Comparison of ENCODE assay signal across 32 mouse cellular contexts in the genomic region with DNA sequence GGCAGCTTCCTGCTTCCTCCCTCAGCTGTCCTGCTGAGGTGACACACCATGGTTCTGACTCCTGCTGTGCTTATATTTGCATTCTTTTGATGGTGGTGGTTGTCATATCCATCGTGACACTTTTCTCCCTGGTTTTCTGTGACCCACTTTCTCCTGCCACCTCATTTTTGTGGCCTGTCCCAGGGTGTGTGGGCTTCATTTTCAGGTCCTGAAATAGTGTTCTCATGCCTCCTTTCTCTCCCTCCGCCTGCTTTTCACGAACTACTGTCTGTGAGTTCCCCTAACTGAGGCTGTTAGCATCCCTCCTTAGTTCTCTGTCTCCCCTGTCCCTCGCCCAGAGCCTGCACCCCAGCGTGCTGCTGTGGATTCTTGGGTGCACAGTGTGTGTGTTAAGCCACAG. TPM values are rescaled to one million over a fixed set of nuclear protein-coding genes. Genes with fewer than 3 reads are reported as not detected.
A peak's percentile ranks its signal among the peaks of the same experiment; 100 is the strongest.
DNase-seq lines count a peak whose midpoint lies in the region; ATAC-seq lines count a peak whose summit lies in the region.
"Had no signal": no experiment of that assay in that cellular context is flagged by ENCODE, and none has a peak within 500 bp of the region (broad histone marks: within the 10 kb centered on the region; RNA-seq: fewer than 3 reads in every experiment).

No protein-coding gene starts in this region.

- H3K36me3 ChIP-seq in embryonic facial prominence, embryonic 10.5 days (replicated peaks), result peaks cover 81% of the 10 kb centered on the region

- no peak overlapping the region for H3K27ac ChIP-seq in embryonic facial prominence, embryonic 10.5 days (replicated peaks)
- H3K27ac ChIP-seq: embryonic facial prominence, embryonic 13.5 days; forebrain, embryonic 12.5 days; heart, embryonic 15.5 days; hindbrain, embryonic 12.5 days; hindbrain, embryonic 15.5 days; intestine, embryonic 15.5 days had no signal

- H3K27me3 ChIP-seq in embryonic facial prominence, embryonic 10.5 days (replicated peaks; ENCODE audit: low read depth, poor library complexity, severe bottlenecking), result no peaks in the 10 kb centered on the region
- H3K27me3 ChIP-seq: CH12.LX; embryonic facial prominence, embryonic 13.5 days; forebrain, embryonic 12.5 days; heart, embryonic 15.5 days; hindbrain, embryonic 12.5 days; hindbrain, embryonic 15.5 days; intestine, embryonic 15.5 days had no signal

- no peaks in the 10 kb centered on the region for H3K4me1 ChIP-seq in embryonic facial prominence, embryonic 10.5 days
- H3K4me1 ChIP-seq: embryonic facial prominence, embryonic 13.5 days; forebrain, embryonic 12.5 days; heart, embryonic 15.5 days; hindbrain, embryonic 12.5 days; hindbrain, embryonic 15.5 days; intestine, embryonic 15.5 days had no signal

- no peak overlapping the region for H3K4me3 ChIP-seq in embryonic facial prominence, embryonic 10.5 days
- H3K4me3 ChIP-seq: embryonic facial prominence, embryonic 13.5 days; erythroblast, embryonic 14.5 days; forebrain, embryonic 12.5 days; heart, embryonic 15.5 days; hindbrain, embryonic 12.5 days; hindbrain, embryonic 15.5 days; intestine, embryonic 15.5 days had no signal

- DNase-seq in heart, adult 11 months, result peak; percentile 49
- no peak for DNase-seq in heart, postnatal 10 days
- DNase-seq in Muller cell, postnatal 12 days (ENCODE audit: inconsistent ontology term), result peak; percentile 53
- DNase-seq in embryonic facial prominence, embryonic 10.5 days (ENCODE audit: low spot score), result peak; percentile 5
- no peak for DNase-seq in cerebellum, adult 8-10 months
- DNase-seq: adrenal gland, adult 2 months; adrenal gland, postnatal 14 days; B cell, adult 2 months; cerebellum, adult 18-20 months; cerebellum, adult 9-11 months; cerebellum, postnatal 25 days; gastrocnemius, postnatal 10 days; gastrocnemius, postnatal 36 days; heart, postnatal 14 days; kidney, adult 11 months; kidney, adult 8-10 months had no signal

- 76% methylated on average over 5 of the region's 5 CpGs for WGBS in embryonic facial prominence, embryonic 10.5 days

- intact Hi-C loops in heart, postnatal 10 days (cut with DNase I), result no loop called here

- H3K9me3 ChIP-seq in embryonic facial prominence, embryonic 10.5 days, result no peaks in the 10 kb centered on the region
- H3K9me3 ChIP-seq: embryonic facial prominence, embryonic 13.5 days; forebrain, embryonic 12.5 days; G1E; heart, embryonic 15.5 days; hindbrain, embryonic 12.5 days; hindbrain, embryonic 15.5 days; intestine, embryonic 15.5 days had no signal

- ATAC-seq in monocyte, adult 5-6 weeks (replicated peaks; ENCODE audit: insufficient number of reproducible peaks, low FRiP score, low TSS enrichment, poor library complexity, severe bottlenecking), result no peak
- ATAC-seq: forebrain, embryonic 16.5 days; intestine, embryonic 15.5 days had no signal

RNA-seq across cellular contexts. Expression of a gene that starts 23.2 kb away (rescaled TPM):
- total RNA-seq in heart, postnatal 10 days (2021), result not detected
- 0.08 and 0.10 TPM in 2 replicates for polyA plus RNA-seq in embryonic facial prominence, embryonic 10.5 days (2016; fragmentation: Nextera tagmentation; extraction: Ambion mirVana)
- total RNA-seq in monocyte, adult 5-6 weeks (2017), result not detected in 3 replicates
- total RNA-seq: common myeloid progenitor, adult 5-6 weeks; gastrocnemius, adult 18-20 months; gastrocnemius, postnatal 36 days; granulocyte monocyte progenitor cell, adult 5-6 weeks; heart, adult 8-10 months; heart, postnatal 14 days; hematopoietic stem cell, adult 5-6 weeks had no signal
- polyA plus RNA-seq: adrenal gland, adult 2 months; embryonic facial prominence, embryonic 13.5 days; erythroblast, embryonic 14.5 days; forebrain, embryonic 12.5 days; forebrain, embryonic 16.5 days; G1E; heart, embryonic 15.5 days; hindbrain, embryonic 15.5 days had no signal

RNA-seq across cellular contexts. Expression of a gene that starts 58.1 kb away (rescaled TPM):
- total RNA-seq in heart, postnatal 10 days (2021), result 10 to 100 TPM; 56.6 to 60.9 TPM
- polyA plus RNA-seq in embryonic facial prominence, embryonic 10.5 days (2016; fragmentation: Nextera tagmentation; extraction: Ambion mirVana), result 121 and 129 TPM in 2 replicates
- 104 to 126 TPM (median 115 TPM) in 3 replicates for total RNA-seq in monocyte, adult 5-6 weeks (2017)

Comparison
In these comparisons a context has a peak if more than half of its experiments do, and no peak if none do; other contexts are left out.
1. DNase-seq: peak in heart, adult 11 months (single experiment), Muller cell, postnatal 12 days (single experiment) and embryonic facial prominence, embryonic 10.5 days (single experiment); none in heart, postnatal 10 days (0 of 2) and cerebellum, adult 8-10 months (single experiment).